Mouse (Mus musculus) liver, embryonic 16.5 days (tissue): ENCODE results near the gene Rgl1. TPM values are rescaled to one million over a fixed set of nuclear protein-coding genes. Genes with fewer than 3 reads are reported as not detected.

Experiments
- ATAC-seq: fragments of 200-750 bp; cut with Nextera tagmentation; 2 replicates; pipeline ENCODE4 v1.8.0; 2017; ENCODE audit warnings: low read depth, mild to moderate bottlenecking, moderate number of reproducible peaks, moderate library complexity
- H3K27ac ChIP-seq: fragments of 300-500 bp; sonication (generic); 2 replicates; pipeline ENCODE4 v1.5.1; 2014; ENCODE audit warnings: mild to moderate bottlenecking, low read length
- H3K27me3 ChIP-seq: fragments of 300-500 bp; sonication (generic); 2 replicates; pipeline ENCODE4 v1.6.1; 2014; ENCODE audit warnings: low read depth, low read length, mixed read lengths; ENCODE audit not compliant: control insufficient read depth, insufficient read depth
- H3K36me3 ChIP-seq: fragments of 300-500 bp; sonication (generic); 2 replicates; pipeline ENCODE4 v1.6.1; 2014; ENCODE audit warnings: mild to moderate bottlenecking; ENCODE audit not compliant: control insufficient read depth, insufficient read depth
- H3K4me1 ChIP-seq: fragments of 300-500 bp; sonication (generic); 2 replicates; pipeline ENCODE4 v1.6.1; 2014; ENCODE audit warnings: low read depth, low read length, mixed read lengths; ENCODE audit not compliant: control insufficient read depth
- H3K4me2 ChIP-seq: fragments of 300-500 bp; sonication (generic); 2 replicates; pipeline ENCODE4 v1.6.1; 2014; ENCODE audit warnings: low read depth, low read length, mixed read lengths
- H3K4me3 ChIP-seq: fragments of 300-500 bp; sonication (generic); 2 replicates; pipeline ENCODE4 v1.5.1; 2014; ENCODE audit warnings: low read depth, mild to moderate bottlenecking, low read length
- H3K9ac ChIP-seq: fragments of 300-500 bp; sonication (generic); 2 replicates; pipeline ENCODE4 v1.6.1; 2014; ENCODE audit warnings: low read depth, low read length
- H3K9me3 ChIP-seq: fragments of 300-500 bp; sonication (generic); replicated peaks from 2 replicates; pipeline ENCODE4 v1.6.1; 2016; ENCODE audit warnings: low read length; ENCODE audit not compliant: control insufficient read depth
- WGBS: fragments of 180-500 bp; shearing (Covaris S2); extraction: QIAGEN DNeasy Blood & Tissue Kit; methylation state at CpG from one replicate; pipeline ENCODE4 v1.1.7; 2014; ENCODE audit not compliant: insufficient replicate concordance; 5-methylcytosine and 5-hydroxymethylcytosine counted together
- polyA plus RNA-seq: library from polyadenylated mRNA; unstranded; fragments of >200 nt; fragmentation: Nextera tagmentation; extraction: Ambion mirVana; gene quantifications from 2 replicates; pipeline ENCODE4 v1.2.1, GENCODE M21; 2015

Rgl1 gene
- polyA plus RNA-seq, 1 experiment from 2014 or later, result 14.2 TPM

DNA sequence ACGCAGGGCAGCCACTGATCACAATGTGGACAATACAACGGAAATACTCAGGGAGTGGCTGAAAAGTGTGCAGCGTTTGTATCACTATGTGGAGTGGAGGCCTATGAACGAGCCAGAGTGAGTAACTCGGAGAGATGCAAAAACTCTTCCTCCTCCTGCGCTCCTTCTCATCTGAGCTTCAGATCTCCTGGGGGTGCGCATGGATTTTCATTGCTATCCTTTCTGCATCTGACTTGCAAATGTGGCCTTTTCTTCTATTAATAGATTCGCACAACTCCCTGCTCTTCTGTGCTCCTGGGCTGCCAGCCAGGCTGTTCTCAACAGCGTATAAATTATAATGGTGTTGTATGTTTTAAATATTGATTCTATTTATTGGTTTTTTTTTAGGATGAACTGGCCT, 297.7 kb downstream of the Rgl1 start:
- H3K4me2 ChIP-seq, result no peak overlapping the region
- H3K36me3 ChIP-seq, result no peaks in the 10 kb centered on the region
- WGBS, result 73% methylated on average over 9 of the region's 9 CpGs
- no peaks in the 10 kb centered on the region for H3K9me3 ChIP-seq
- ATAC-seq, result no peak
- no peaks in the 10 kb centered on the region for H3K4me1 ChIP-seq
- no peak overlapping the region for H3K9ac ChIP-seq
- H3K27ac ChIP-seq, result no peak overlapping the region
- no peaks in the 10 kb centered on the region for H3K27me3 ChIP-seq
- no peak overlapping the region for H3K4me3 ChIP-seq

Other genes with a start within 250 kb of the Rgl1 start
- gene Apobec4, start 15.8 kb downstream of the Rgl1 start, polyA plus RNA-seq, result not detected in 2 replicates
- 131 and 133 TPM in 2 replicates for gene Arpc5, start 191 bp upstream of the Rgl1 start, polyA plus RNA-seq
- 11.9 and 13.1 TPM in 2 replicates for gene Ncf2, start 33.8 kb upstream of the Rgl1 start, polyA plus RNA-seq
- 8.4 and 8.7 TPM in 2 replicates for gene Smg7, start 136.3 kb upstream of the Rgl1 start, polyA plus RNA-seq
- 0.09 TPM in 1 of 2 replicates, not detected in the other for gene Nmnat2, start 188.6 kb upstream of the Rgl1 start, polyA plus RNA-seq